Mouse (Mus musculus) kidney, adult 18-20 months (tissue): ENCODE results near the gene Bfsp2.

Experiments
- DNase-seq: peaks from one replicate; pipeline ENCODE4 v3.0.0; 2021

The Bfsp2 gene

GRCm38 (mm10) chr9:103480044-103480576 lies at the start of gene Bfsp2:
TSS of gene Bfsp2 (minus strand) at chr9:103480420.
- DNase-seq = no peak

GRCm38 (mm10) chr9:103525041-103525537 lies 44.9 kb upstream of the Bfsp2 start:
- peak; percentile 13 for DNase-seq

DNA sequence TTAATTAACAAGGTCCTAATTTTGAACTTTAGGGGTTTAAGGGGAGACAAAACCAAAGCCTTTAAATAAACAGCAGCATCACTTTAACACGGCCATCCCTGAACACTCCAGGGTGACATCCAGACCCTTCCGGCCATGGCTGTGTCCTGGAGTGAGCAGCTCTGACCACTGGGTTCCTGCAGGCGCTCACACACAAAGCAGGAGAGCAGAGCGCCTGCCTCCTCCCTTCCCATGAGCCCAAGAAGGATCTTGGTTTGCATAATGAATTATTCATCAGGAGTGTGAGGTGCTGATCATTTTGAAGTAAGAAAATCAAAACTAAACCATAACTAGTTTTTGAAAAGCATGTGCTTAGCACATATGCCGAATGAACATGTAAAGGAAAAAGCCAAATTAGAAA lies 44.4 kb upstream of the Bfsp2 start:
- DNase-seq = no peak

DNA sequence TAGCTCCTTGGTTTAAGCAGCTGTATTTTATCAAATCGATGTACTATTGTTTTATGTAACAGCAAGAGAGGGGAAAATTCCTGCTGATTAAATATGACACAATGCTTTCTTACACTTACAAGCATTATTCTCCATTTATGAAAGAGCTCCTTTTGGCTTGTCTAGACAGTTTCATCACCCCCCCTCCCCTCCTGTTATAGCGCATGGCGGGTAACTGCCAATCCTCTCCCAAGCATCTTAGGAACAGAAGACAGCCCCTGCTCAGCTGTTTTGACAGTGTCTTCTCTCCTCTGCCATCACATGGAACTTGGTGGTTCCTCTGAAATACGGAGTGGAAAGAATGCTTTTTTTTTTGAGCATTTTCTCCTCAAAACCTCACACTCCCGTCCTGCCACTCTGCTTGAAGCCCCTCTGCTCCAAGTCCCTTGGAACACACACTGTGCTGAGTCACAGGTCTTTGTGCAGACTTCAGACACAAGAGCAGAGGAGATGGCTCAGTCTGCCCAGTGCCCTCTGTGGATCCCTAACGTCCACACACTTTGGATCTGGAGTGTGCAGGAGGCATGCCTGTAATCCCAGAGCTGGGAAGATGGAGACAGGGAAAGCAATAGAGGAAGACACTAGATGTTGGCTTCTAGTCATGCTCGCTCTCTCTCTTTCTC lies 43.7 kb upstream of the Bfsp2 start:
- DNase-seq = no peak

- DNase-seq = no peak
Observed at GRCm38 (mm10) chr9:103523008-103523407, 42.8 kb upstream of the Bfsp2 start.

DNA sequence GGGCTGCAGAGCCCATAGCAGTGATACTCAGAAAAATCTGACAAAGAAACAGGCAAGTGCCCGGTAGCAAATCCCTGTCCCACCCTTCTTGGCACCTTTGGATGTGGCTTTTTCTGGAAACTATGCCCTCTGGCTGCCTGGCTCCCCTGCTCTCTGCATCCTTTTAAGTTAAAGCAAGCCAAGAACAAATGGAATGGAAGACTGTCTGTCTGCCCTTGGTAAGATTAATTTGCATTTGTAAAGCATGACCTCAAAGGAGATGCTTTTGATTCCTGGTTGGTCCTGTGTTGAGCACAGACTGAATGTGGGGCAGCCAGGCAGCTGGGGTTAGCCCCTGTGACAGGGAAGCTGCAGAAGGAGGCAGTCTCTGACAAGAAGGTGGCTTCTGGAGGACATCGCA lies 33.7 kb upstream of the Bfsp2 start:
- DNase-seq = no peak

GRCm38 (mm10) chr9:103512257-103512656 lies 32.0 kb upstream of the Bfsp2 start:
- no peak for DNase-seq

DNA sequence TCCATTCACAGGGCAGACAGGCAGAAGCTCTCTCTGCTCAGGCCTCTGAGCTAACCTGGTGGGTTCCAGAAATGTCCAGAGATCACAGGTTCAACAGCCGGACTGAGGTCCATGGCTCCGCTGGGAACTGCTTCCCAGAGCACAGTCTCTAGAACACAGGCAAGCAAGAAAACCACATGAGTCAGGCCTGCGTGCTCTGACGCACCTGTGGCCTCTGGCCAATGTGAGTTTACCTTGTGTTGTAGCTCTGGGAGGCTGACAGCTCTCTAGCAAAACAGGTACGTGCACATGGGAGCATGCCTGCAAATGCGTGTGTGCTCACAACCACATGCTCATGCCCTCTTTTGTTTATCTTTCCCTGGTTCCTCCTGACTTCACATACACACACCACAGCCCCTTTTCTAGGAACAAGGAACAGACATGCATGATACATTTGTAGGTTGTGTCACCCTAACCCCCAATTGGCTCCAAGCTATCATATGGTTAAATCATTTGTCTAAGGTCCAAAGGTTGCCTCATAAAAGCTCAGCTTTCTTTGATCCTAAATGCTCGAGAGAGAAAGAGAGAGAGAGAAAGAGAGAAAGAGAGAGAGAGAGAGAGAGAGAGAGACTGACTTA lies 26.9 kb upstream of the Bfsp2 start:
- DNase-seq = no peak

DNA sequence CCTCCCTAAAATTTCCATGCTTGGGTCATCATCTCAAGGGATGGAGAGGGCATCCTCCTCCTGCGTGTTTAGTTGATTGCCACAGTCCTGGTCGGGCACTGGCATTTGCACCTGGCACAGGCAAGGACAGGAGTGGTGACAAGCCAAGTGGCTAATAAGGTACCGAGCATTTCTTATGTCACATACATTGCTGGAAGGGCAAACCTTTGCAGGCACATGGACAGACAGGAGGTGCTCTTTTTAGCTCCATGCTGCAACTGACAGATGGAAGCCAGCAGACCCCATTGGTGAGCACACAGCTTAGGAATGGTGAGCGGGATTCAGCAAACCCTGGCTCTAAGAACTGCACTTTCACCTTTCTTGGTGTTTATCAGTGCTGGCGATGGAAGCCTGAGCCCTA lies 24.8 kb upstream of the Bfsp2 start:
- no peak for DNase-seq

DNA sequence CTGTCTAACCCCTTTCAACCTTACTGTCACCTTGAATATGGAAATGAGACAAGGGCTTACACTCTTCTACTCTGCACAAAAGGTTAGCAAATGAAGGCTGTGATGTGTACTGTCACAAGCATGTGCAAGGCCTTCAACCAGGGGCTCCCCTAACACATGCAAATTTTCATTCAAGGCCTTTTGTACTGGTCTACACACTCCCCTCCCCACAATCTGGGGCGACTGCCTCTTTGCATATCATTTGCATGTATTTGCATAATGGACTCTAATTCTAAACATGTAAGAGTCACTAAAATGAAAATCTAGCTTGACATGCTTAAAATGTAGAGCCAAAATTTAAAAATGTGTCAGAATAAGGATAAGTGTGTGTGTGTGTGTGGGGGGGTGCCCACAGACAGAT lies 24.4 kb upstream of the Bfsp2 start:
- DNase-seq = no peak

- DNase-seq = no peak
Observed at GRCm38 (mm10) chr9:103503586-103504298, 23.5 kb upstream of the Bfsp2 start.

DNA sequence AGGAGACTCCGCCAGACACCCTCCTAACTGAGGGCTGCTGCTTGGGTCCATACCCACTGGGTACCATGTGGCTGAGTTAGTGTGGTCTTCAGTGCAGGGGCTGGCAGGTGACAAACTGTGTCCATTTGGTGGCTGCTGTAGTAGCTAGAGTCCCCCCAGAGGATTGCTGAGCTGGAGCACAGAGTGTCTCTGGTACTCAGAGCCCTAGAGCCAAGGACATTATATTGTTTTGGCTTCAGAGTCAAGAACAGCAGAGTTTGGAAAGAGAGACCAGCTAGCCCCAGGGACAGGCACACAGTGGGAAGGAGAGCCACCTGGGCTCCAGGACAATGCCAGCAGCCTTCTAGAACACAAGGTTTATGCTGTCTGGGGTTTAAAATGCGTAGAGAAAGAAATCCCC lies 22.4 kb upstream of the Bfsp2 start:
- DNase-seq = no peak

DNA sequence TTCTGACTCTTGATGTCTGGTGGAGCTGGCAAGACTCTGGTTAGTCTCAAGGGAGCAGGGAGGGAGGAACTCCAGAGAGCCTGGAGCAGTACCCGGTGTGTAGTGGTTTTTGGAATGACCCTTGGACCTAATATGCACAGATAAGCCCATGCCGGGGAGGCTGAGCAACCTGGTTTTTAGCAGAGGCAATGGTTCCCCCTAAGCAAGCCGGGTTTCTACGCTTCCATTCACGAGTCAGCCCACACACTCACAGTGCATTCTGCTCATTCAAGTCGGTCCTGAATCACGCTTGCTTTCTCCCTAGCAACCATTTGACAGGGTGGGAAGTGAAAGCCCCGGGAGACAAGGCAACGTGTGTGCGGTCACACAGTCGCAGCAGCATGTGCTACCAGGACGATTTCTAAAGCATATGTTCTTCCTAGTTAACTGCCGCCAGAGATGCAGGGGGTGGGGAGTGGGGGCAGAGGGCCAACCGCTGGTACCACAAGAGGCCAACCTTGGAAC lies 21.7 kb upstream of the Bfsp2 start:
- DNase-seq = no peak

GRCm38 (mm10) chr9:103499366-103499765 lies 19.1 kb upstream of the Bfsp2 start:
- no peak for DNase-seq

DNA sequence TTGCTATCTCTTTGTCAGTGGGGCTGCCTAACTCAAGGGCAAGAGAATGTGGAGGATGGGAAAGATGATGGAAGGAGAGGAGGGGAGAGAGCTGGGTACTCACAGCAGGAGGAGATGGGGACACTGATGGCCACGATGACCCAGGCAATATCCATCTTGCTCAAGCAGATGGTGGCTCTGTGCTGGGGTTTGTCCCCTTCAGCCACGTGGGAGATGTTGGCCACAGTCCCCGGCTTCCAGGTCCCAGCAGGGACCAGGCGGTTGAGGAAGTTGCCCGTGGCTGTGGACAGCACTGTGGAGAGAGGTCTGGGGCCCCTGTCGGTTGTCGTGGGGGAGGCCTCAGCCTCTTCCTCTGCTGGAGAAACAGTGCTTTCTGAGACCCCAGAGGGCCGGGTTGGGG lies 18.5 kb upstream of the Bfsp2 start:
- no peak for DNase-seq

GRCm38 (mm10) chr9:103495391-103495790 lies 15.2 kb upstream of the Bfsp2 start:
- peak; percentile 23 for DNase-seq

DNA sequence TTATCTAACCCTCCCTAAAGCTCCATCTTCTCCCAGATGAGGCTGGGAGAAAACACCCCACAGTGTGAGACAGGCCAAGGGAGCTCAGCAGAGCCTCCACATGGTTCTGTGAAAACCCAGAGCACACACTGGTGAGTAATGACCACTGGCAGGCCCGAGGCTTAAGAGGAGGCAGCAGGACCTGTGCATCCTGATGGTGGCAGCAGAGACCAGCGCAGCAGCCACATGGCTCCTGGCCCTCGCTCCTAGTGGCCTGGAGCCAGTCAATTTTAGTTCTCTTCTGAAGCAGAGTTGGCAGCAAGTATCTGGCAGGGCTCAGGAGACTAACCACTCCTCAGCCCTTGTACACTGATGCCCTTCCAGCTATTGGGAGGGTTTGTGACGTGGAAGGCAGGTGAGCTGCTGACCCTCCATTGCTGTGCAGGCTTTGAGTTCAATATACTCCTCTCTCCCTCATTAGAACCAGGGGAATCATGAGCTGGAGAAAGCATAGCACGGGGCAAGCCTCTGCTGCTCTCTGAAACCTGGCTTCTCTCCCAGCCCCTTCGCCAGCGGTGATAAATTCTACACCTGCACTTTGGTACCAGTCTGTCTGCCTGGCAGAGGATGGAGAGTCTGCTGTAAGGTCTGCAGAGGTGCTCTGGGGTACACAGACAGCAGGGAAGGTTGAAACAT lies 14.3 kb upstream of the Bfsp2 start:
- peak; percentile 81 for DNase-seq

DNA sequence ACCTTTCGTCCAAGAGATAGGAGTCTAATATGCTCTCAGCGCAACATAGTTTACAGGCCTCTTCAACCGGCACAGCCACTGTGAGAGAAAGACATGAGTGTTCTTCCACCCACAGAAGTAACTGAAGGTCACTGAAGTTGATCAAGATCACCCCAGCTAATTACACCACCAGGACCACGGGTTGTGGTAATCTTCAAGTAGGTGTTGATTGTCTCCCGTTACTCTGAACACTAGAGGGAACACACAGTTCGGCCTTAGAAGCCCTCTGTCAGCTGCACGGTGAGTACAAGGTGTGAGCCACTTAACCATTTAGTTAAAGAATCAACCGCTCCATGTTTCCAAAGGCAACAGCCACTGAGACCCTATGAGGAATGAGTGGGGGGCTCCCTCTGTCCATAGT lies 11.8 kb upstream of the Bfsp2 start:
- no peak for DNase-seq

DNA sequence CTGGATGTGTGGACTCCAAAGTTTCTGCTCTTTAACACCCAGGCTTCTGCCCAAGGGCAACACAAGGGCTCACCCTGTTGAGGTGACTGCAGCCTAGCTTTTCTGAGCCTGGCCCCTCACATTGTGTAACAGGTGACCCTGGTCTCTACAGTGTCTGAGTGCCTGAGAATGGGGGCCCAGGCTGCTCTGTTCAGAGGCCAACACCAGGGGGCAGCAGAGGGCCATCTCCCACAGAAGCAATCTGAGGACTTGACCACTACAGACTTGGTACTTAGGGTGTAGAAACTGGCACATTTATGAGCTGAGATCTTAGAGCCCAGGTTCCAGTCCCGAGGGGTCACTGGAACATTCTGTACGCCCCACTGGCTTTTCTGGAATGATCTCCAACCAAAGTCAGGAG lies 10.2 kb upstream of the Bfsp2 start:
- peak; percentile 86 for DNase-seq

DNA sequence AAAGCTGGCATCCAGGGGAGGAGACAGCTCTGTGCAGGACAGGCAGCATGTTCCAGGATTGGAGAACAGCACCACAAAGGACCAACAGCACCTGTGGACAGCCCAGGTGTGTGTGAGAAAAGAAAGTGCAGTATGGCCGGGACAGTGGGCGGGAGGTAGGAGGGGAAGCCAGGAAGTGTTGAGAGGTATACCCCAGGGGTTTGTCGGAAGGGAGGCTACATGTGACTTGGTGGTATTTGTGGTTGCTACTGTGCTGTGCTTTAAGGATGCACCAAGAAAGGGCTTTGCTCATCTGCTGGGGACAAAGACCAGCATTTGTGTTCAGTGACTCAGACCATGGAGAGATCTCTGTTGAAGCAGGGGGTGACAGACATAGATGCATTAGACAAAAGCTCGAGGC lies 9.7 kb upstream of the Bfsp2 start:
- no peak for DNase-seq

GRCm38 (mm10) chr9:103489096-103489495 lies 8.9 kb upstream of the Bfsp2 start:
- DNase-seq = peak; percentile 19

DNA sequence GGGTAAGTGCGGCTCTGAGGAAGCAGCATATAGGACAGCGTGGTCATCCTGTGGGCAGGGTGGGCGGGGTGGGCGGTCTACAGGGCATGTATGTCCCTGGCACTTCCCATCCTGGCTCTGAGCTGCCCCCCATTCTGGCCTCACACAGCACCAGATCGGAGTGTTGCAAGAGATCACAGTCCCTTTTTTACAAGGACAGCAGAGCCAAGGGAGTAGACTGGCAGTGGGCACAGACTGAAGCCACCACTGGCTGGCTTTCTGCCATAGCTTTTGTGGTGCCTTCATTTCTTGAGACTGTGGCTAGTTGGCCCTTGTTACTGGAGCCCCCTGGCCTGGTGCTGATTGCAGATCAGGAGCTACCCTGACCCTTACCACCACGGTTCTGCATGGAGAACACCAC lies 6.0 kb upstream of the Bfsp2 start:
- no peak for DNase-seq

DNA sequence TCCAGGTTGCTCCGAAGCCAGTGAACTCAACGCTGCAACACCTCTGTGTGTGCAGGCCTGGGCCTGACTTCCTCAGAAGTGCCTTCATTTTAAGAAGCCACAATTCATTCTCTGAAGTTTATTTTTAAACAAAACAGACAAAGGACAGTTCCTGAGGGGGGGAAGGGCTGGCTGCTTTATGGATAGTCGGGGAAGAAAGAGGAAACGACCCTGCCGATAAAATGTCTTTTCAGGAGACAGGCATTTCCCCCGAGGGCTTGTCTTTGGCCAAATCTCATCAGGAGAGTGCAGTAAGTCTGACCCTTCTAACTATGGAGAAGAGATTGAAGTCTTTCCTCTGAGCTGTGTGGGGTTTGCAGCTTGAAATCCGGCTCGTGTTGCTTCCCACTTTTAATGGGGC lies 5.4 kb upstream of the Bfsp2 start:
- DNase-seq = peak; percentile 16
